Mouse (Mus musculus): ENCODE data around the gene Blmh. TPM values are rescaled to one million over a fixed set of nuclear protein-coding genes. Genes with fewer than 3 reads are reported as not detected.
A peak's percentile ranks its signal among the peaks of the same experiment; 100 is the strongest.

Gene Blmh
- total and polyA plus RNA-seq, 2 experiments from 2014 or later: 56.4 to 123 TPM

- no peak overlapping the region for H3K4me2 ChIP-seq (ENCODE audit: low read depth, low read length)
- no peak for DNase-seq (ENCODE audit: low spot score)
- H3K4me3 ChIP-seq (ENCODE audit: low read length): no peak overlapping the region
- H3K4me1 ChIP-seq (ENCODE audit: insufficient read depth, low read length): no peaks in the 10 kb centered on the region
- TF ChIP-seq CTCF (IDR thresholded peaks at IDR 0.05; ENCODE audit: low read depth): no peak
- ATAC-seq: no peak
- WGBS: 82% methylated on average over 3 of the region's 3 CpGs
- no peaks in the 10 kb centered on the region for H3K27me3 ChIP-seq (ENCODE audit: insufficient read depth, low read length)
- no peaks in the 10 kb centered on the region for H3K9me3 ChIP-seq (ENCODE audit: low read length)
- no peaks in the 10 kb centered on the region for H3K36me3 ChIP-seq (ENCODE audit: insufficient read depth, low read length)
- no peak overlapping the region for H3K27ac ChIP-seq
- H3K9ac ChIP-seq (replicated peaks; ENCODE audit: low read length): no peak overlapping the region
Measured at GRCm38 (mm10) chr11:76892972-76893371, 31.6 kb upstream of the Blmh start.

GRCm38 (mm10) chr11:76893570-76893969 lies 31.0 kb upstream of the Blmh start:
- ATAC-seq: no peak
- DNase-seq (ENCODE audit: low spot score): no peak
- Histone ChIP-seq H3K4me3 (ENCODE audit: low read length) (no peak overlapping the region), H3K27me3 (ENCODE audit: insufficient read depth, low read length) (no peaks in the 10 kb centered on the region), H3K9me3 (ENCODE audit: low read length) (no peaks in the 10 kb centered on the region), H3K9ac (replicated peaks; ENCODE audit: low read length) (no peak overlapping the region), H3K4me2 (ENCODE audit: low read depth, low read length) (no peak overlapping the region), H3K27ac (no peak overlapping the region), H3K4me1 (ENCODE audit: insufficient read depth, low read length) (no peaks in the 10 kb centered on the region), H3K36me3 (ENCODE audit: insufficient read depth, low read length) (no peaks in the 10 kb centered on the region)
- no peak for TF ChIP-seq CTCF (IDR thresholded peaks at IDR 0.05; ENCODE audit: low read depth)
- 28% methylated on average over 4 of the region's 4 CpGs for WGBS

GRCm38 (mm10) chr11:76894240-76894639 lies 30.4 kb upstream of the Blmh start:
- WGBS: 47% methylated on average over 5 of the region's 5 CpGs
- H3K27me3 ChIP-seq (ENCODE audit: insufficient read depth, low read length): no peaks in the 10 kb centered on the region
- TF ChIP-seq CTCF (IDR thresholded peaks at IDR 0.05; ENCODE audit: low read depth): peak; percentile 86
- no peak overlapping the region for H3K27ac ChIP-seq
- H3K4me2 ChIP-seq (ENCODE audit: low read depth, low read length): no peak overlapping the region
- H3K4me1 ChIP-seq (ENCODE audit: insufficient read depth, low read length): no peaks in the 10 kb centered on the region
- peak; percentile 82 for DNase-seq (ENCODE audit: low spot score)
- H3K4me3 ChIP-seq (ENCODE audit: low read length): no peak overlapping the region
- H3K9ac ChIP-seq (replicated peaks; ENCODE audit: low read length): no peak overlapping the region
- ATAC-seq: no peak
- no peaks in the 10 kb centered on the region for H3K36me3 ChIP-seq (ENCODE audit: insufficient read depth, low read length)
- H3K9me3 ChIP-seq (ENCODE audit: low read length): no peaks in the 10 kb centered on the region

GRCm38 (mm10) chr11:76896360-76896759 lies 28.2 kb upstream of the Blmh start:
- Histone ChIP-seq H3K4me3 (ENCODE audit: low read length) (no peak overlapping the region), H3K4me1 (ENCODE audit: insufficient read depth, low read length) (no peaks in the 10 kb centered on the region), H3K4me2 (ENCODE audit: low read depth, low read length) (no peak overlapping the region), H3K36me3 (ENCODE audit: insufficient read depth, low read length) (no peaks in the 10 kb centered on the region), H3K27ac (no peak overlapping the region), H3K9me3 (ENCODE audit: low read length) (no peaks in the 10 kb centered on the region), H3K27me3 (ENCODE audit: insufficient read depth, low read length) (no peaks in the 10 kb centered on the region), H3K9ac (replicated peaks; ENCODE audit: low read length) (no peak overlapping the region)
- ATAC-seq: no peak
- no peak for TF ChIP-seq CTCF (IDR thresholded peaks at IDR 0.05; ENCODE audit: low read depth)
- DNase-seq (ENCODE audit: low spot score): no peak
- 67% methylated on average over 6 of the region's 6 CpGs for whole genome bisulfite sequencing

GRCm38 (mm10) chr11:76897126-76897525 lies 27.5 kb upstream of the Blmh start:
- no peak for DNase-seq (ENCODE audit: low spot score)
- H3K36me3 ChIP-seq (ENCODE audit: insufficient read depth, low read length): no peaks in the 10 kb centered on the region
- ATAC-seq: no peak
- H3K4me2 ChIP-seq (ENCODE audit: low read depth, low read length): no peak overlapping the region
- TF ChIP-seq CTCF (IDR thresholded peaks at IDR 0.05; ENCODE audit: low read depth): no peak
- WGBS: 88% methylated on average over 1 of the region's 1 CpGs
- no peak overlapping the region for H3K9ac ChIP-seq (replicated peaks; ENCODE audit: low read length)
- no peak overlapping the region for H3K4me3 ChIP-seq (ENCODE audit: low read length)
- H3K27ac ChIP-seq: no peak overlapping the region
- H3K27me3 ChIP-seq (ENCODE audit: insufficient read depth, low read length): no peaks in the 10 kb centered on the region
- no peaks in the 10 kb centered on the region for H3K4me1 ChIP-seq (ENCODE audit: insufficient read depth, low read length)
- H3K9me3 ChIP-seq (ENCODE audit: low read length): no peaks in the 10 kb centered on the region

GRCm38 (mm10) chr11:76897871-76898270 lies 26.7 kb upstream of the Blmh start:
- no peak for TF ChIP-seq CTCF (IDR thresholded peaks at IDR 0.05; ENCODE audit: low read depth)
- Histone ChIP-seq H3K36me3 (ENCODE audit: insufficient read depth, low read length) (no peaks in the 10 kb centered on the region), H3K4me1 (ENCODE audit: insufficient read depth, low read length) (no peaks in the 10 kb centered on the region), H3K4me3 (ENCODE audit: low read length) (no peak overlapping the region), H3K9me3 (ENCODE audit: low read length) (no peaks in the 10 kb centered on the region), H3K27ac (no peak overlapping the region), H3K9ac (replicated peaks; ENCODE audit: low read length) (no peak overlapping the region), H3K27me3 (ENCODE audit: insufficient read depth, low read length) (no peaks in the 10 kb centered on the region), H3K4me2 (ENCODE audit: low read depth, low read length) (no peak overlapping the region)
- WGBS: 61% methylated on average over 3 of the region's 3 CpGs
- DNase-seq (ENCODE audit: low spot score): no peak
- ATAC-seq: no peak

- WGBS: 94% methylated on average over 3 of the region's 3 CpGs
- DNase-seq (ENCODE audit: low spot score): no peak
- Histone ChIP-seq H3K4me3 (ENCODE audit: low read length) (no peak overlapping the region), H3K9ac (replicated peaks; ENCODE audit: low read length) (no peak overlapping the region), H3K36me3 (ENCODE audit: insufficient read depth, low read length) (no peaks in the 10 kb centered on the region), H3K4me2 (ENCODE audit: low read depth, low read length) (no peak overlapping the region), H3K9me3 (ENCODE audit: low read length) (no peaks in the 10 kb centered on the region), H3K27ac (no peak overlapping the region), H3K4me1 (ENCODE audit: insufficient read depth, low read length) (no peaks in the 10 kb centered on the region), H3K27me3 (ENCODE audit: insufficient read depth, low read length) (no peaks in the 10 kb centered on the region)
- no peak for TF ChIP-seq CTCF (IDR thresholded peaks at IDR 0.05; ENCODE audit: low read depth)
- no peak for ATAC-seq
Measured at GRCm38 (mm10) chr11:76898751-76899150, 25.9 kb upstream of the Blmh start.
